Mouse (Mus musculus) E14TG2a.4 (cell line): ENCODE data around the gene C4b.

Experiments
- CTCF ChIP-seq: conservative IDR thresholded peaks from 2 replicates; pipeline ENCODE4 v1.5.1; 2014; ENCODE audit warnings: low read length
- NANOG ChIP-seq: IDR thresholded peaks from 2 replicates; pipeline ENCODE4 v1.6.1; 2014; ENCODE audit warnings: borderline replicate concordance, low read length, mixed read lengths

DNA sequence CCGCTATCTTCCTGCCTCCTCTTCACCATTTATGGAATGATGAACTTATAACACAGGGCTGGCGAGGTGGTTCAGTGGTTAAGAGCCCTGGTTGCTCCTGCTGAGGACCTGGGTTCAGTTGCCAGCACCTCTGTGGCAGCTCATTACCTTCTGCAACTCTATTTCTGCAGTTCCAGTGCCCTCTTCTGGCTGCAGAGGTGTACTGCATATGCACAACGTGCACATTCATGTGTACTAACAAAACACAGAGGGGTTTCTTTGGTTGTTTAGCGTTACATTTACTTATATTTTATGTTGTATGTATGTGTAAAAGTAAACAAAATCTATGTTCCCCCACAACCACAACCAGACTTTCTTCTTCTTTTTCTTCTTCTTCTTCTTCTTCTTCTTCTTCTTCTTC is 20.6 kb downstream of the C4b start:
- TF ChIP-seq NANOG, result no peak
- TF ChIP-seq CTCF, result peak; percentile 63
